Mouse (Mus musculus) kidney, adult 2 months (tissue): ENCODE results near the gene Btbd19.

Experiments
- CTCF ChIP-seq: fragments of 200-500 bp; conservative IDR thresholded peaks from 2 replicates; pipeline ENCODE4 v1.5.1; 2011; ENCODE audit warnings: low read depth, mild to moderate bottlenecking, control low read depth, low read length, moderate library complexity, mixed read lengths; ENCODE audit not compliant: insufficient read depth, insufficient read length
- POLR2A ChIP-seq: fragments of 200-500 bp; IDR thresholded peaks from one replicate; pipeline ENCODE4 v1.6.1; 2011; ENCODE audit warnings: low read depth, low read length, control low read depth

DNA sequence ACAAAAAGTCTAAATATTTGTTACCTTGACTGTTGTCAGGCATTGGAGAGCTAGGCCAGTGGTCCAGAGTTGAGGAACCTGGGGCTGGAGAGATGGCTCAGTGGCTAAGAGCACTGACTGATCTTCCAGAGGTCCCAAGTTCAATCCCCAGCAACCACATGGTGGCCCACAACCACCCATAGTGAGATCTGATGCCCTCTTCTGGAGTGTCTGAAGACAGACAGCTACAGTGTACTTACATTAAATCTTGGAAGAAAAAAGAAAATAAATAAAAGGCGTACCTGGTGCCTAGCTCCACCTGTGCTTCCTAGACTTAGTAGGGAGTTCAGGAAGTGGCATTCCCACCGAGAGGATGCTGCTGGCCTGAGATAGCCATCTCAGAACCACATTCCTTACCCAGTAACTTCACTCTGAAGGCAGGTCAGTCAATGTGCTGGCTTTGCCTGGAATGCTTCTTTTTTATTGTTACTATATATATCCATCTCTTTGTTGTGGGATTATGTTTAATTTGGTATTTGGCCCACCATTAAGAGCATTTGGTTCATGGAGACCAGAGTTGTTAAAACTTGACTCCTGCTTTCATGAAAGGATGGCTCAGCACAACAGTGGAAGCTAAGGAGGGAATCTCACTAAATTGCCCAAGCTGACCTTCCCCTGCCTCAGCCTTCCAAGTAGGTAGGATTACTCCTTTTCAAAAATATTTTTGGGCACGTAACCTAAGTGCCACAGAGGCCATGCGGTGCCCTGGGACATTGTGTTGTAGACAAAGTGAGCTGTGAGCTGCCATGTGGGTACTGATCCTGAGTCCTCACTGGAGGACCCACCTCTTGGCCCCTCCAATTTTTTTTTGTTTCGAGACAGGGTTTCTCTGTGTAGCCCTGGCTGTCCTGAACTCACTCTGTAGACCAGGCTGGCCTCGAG is 24.0 kb upstream of the Btbd19 start:
- no peak for TF ChIP-seq POLR2A
- TF ChIP-seq CTCF = no peak
